Mouse (Mus musculus): Measurements from ENCODE around the gene Lta. TPM values are rescaled to one million over a fixed set of nuclear protein-coding genes. Genes with fewer than 3 reads are reported as not detected.
A peak's percentile ranks its signal among the peaks of the same experiment; 100 is the strongest.

Gene Lta
- polyA plus RNA-seq, 1 experiment from 2014 or later, result not detected

DNA sequence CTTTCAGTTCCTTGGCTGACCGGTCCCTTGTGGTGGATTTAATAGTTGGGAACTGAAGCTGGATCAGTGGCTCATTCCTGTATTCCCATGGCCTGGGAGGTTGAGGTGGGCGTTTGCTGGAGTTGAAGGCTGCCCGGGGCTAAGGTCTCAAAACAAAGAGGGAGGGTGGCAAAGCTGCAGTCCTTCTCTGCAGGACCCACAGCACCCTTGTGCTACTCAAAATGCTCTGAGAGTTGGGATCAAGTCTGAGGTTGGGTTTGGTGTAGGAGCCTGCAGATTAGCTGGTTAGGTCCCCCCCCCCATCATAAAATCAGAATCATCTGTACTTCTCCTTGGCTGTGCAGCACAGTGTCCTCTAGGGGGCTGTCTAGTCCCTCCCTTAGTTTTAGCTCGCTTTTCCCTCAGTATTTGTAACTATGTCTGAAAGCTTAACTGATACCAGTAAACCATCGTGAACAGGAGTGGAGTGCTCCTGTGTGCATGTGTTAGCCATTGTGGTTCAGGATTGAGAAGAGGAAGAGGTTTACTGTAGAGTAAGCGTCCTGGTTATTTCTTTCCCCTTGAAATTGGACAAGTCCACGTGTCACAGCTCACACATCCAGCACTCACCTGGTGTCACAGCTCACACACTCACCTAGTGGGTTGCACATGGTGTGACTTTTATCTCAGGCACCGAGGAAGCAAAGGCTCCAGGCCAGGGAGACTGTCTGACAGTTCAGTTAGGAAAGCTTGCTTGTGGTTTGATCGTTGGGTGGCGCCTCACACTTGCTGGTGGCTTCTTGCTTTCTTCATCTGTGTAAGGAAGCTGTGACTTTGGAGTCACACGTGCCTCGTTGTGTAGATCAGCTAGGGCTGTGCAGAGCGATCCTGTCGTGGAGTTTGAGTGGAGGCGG is 40.8 kb upstream of the Lta start:
- no peaks in the 10 kb centered on the region for H3K27me3 ChIP-seq (ENCODE audit: insufficient read depth, low read length)
- H3K27ac ChIP-seq (ENCODE audit: low read depth), result no peak overlapping the region
- peaks cover 31% of the 10 kb centered on the region for H3K4me1 ChIP-seq (ENCODE audit: insufficient read depth)
- H3K36me3 ChIP-seq (replicated peaks; ENCODE audit: insufficient read depth, low read length), result peaks cover 77% of the 10 kb centered on the region
- WGBS (ENCODE audit: insufficient replicate concordance), result 65% methylated on average over 15 of the region's 15 CpGs
- H3K9ac ChIP-seq (replicated peaks), result no peak overlapping the region
- no peak for DNase-seq
- no peak for ATAC-seq
- 0 out of 2 replicates have a peak overlapping the region, but pooled peaks have one; percentile 4 for H3K4me2 ChIP-seq (ENCODE audit: low read depth, low read length)
- H3K4me3 ChIP-seq (ENCODE audit: low read depth, low read length), result no peak overlapping the region
- H3K9me3 ChIP-seq (ENCODE audit: low read length), result no peaks in the 10 kb centered on the region
- TF ChIP-seq EP300 (IDR thresholded peaks at IDR 0.05; ENCODE audit: low read depth), result no peak
- TF ChIP-seq CTCF (IDR thresholded peaks at IDR 0.05; ENCODE audit: low read depth), result peak; percentile 67

DNA sequence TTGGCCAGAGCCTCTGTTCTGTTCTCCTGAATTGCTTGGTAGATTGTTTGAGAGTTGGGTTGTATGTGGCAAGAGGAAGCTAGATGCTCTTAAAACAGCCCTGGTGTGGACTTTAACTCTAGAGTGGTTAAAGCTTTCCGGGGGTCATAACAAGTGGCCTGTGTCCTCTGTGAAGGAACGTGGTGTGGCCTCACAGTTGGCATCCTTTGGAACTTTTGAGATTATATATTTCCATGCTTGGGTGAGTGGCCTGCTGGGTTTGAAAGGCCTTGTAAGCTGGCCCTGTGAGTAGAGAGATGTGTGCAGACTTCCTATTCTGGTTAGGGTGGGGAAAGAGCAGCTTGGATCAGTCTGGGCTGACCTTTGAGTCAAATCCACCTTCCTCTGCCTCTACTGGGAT is 39.8 kb upstream of the Lta start:
- Histone ChIP-seq H3K9me3 (ENCODE audit: low read length) (no peaks in the 10 kb centered on the region), H3K27me3 (ENCODE audit: insufficient read depth, low read length) (no peaks in the 10 kb centered on the region), H3K4me1 (ENCODE audit: insufficient read depth) (peaks cover 41% of the 10 kb centered on the region), H3K9ac (replicated peaks) (0 out of 2 replicates have a peak overlapping the region, but pooled peaks have one; percentile 11), H3K36me3 (replicated peaks; ENCODE audit: insufficient read depth, low read length) (peaks cover 67% of the 10 kb centered on the region), H3K4me2 (ENCODE audit: low read depth, low read length) (peak overlapping the region; percentile 89; the same call in 1 of the 2 replicates), H3K4me3 (ENCODE audit: low read depth, low read length) (peak overlapping the region; percentile 90; the same call in 1 of the 2 replicates), H3K27ac (ENCODE audit: low read depth) (no peak overlapping the region)
- TF ChIP-seq CTCF (IDR thresholded peaks at IDR 0.05; ENCODE audit: low read depth) (no peak), EP300 (IDR thresholded peaks at IDR 0.05; ENCODE audit: low read depth) (no peak)
- WGBS (ENCODE audit: insufficient replicate concordance), result 67% methylated on average over 2 of the region's 2 CpGs
- DNase-seq (no peak), ATAC-seq (no peak)

DNA sequence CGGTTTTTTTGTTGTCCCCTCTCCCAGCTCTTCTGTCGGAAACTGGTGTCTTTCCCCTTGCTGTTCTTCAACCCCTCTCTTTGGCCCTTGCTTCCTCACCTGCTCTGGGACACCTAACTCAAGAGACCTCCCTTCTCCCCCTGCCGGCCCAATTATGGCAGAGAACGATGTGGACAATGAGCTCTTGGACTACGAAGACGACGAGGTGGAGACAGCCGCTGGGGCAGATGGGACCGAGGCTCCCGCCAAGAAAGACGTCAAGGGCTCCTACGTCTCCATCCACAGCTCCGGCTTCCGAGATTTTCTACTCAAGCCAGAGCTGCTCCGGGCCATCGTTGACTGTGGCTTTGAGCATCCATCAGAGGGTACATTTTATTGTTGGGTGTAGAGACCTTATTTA is 37.9 kb upstream of the Lta start:
- 13% methylated on average over 16 of the region's 16 CpGs for WGBS (ENCODE audit: insufficient replicate concordance)
- Histone ChIP-seq H3K4me3 (ENCODE audit: low read depth, low read length) (peak overlapping the region; percentile 90), H3K9ac (replicated peaks) (peak overlapping the region; percentile 97), H3K36me3 (replicated peaks; ENCODE audit: insufficient read depth, low read length) (peaks cover 48% of the 10 kb centered on the region), H3K4me2 (ENCODE audit: low read depth, low read length) (peak overlapping the region; percentile 89), H3K27me3 (ENCODE audit: insufficient read depth, low read length) (no peaks in the 10 kb centered on the region), H3K27ac (ENCODE audit: low read depth) (peak overlapping the region; percentile 100), H3K9me3 (ENCODE audit: low read length) (no peaks in the 10 kb centered on the region), H3K4me1 (ENCODE audit: insufficient read depth) (peaks cover 42% of the 10 kb centered on the region)
- TF ChIP-seq EP300 (IDR thresholded peaks at IDR 0.05; ENCODE audit: low read depth), result no peak
- TF ChIP-seq CTCF (IDR thresholded peaks at IDR 0.05; ENCODE audit: low read depth), result peak; percentile 23; the same call in 1 of the 2 replicates
- DNase-seq (peak; percentile 51), ATAC-seq (no peak)

DNA sequence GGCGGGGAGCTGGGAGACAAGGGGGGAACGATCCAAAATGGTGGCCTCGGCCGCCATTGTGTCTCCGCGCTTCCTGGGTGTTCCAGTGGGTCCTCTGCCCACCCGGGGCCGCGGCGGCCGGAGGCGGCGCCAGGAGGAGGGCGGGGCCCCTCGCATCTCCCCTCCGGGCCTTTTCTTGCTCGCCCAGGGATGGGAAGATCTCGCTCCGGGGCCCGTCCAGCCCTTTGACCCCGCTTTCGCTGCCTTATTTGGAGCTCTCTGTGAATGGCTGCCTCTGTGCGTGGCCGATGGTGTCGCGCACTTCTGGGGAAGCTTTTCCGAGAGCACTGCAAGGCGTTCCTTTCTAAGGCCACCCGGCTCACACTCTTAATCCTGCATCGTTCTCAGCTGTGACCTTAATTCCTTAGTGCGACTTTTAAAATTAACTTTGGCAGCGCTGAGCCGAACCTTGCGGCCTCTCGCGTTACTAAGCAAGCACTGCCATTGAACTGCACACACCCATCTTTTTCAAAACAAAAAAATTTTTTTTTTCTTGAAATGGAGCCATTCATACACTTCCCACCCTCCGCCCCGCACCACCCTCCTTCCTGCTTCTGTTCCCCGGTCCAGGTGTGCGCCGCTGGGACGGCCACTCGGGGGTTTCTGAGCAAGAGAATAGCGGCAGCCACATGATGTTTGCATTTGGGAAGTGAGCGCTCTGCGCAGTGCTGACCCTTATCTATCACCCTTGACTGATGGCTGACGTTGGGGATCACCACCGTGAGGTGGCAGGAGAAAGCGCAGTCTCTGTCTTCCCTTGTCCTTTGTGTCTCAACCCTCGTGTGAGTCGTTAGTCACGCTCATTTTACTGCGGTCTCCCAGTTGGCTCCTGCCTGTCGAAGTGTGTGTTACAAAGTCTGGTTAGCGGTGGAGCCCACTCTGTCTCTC is 37.1 kb upstream of the Lta start:
- peak overlapping the region; percentile 100 for H3K27ac ChIP-seq (ENCODE audit: low read depth)
- WGBS (ENCODE audit: insufficient replicate concordance), result under 1% methylated on average over 55 of the region's 55 CpGs
- peak overlapping the region; percentile 90 for H3K4me3 ChIP-seq (ENCODE audit: low read depth, low read length)
- no peaks in the 10 kb centered on the region for H3K9me3 ChIP-seq (ENCODE audit: low read length)
- H3K27me3 ChIP-seq (ENCODE audit: insufficient read depth, low read length), result no peaks in the 10 kb centered on the region
- TF ChIP-seq EP300 (IDR thresholded peaks at IDR 0.05; ENCODE audit: low read depth) (no peak), CTCF (IDR thresholded peaks at IDR 0.05; ENCODE audit: low read depth) (peak; percentile 53)
- peak overlapping the region; percentile 97 for H3K9ac ChIP-seq (replicated peaks)
- H3K4me1 ChIP-seq (ENCODE audit: insufficient read depth), result peaks cover 42% of the 10 kb centered on the region
- ATAC-seq, result peak; percentile 52
- peak; percentile 68 for DNase-seq
- peaks cover 40% of the 10 kb centered on the region for H3K36me3 ChIP-seq (replicated peaks; ENCODE audit: insufficient read depth, low read length)
- peak overlapping the region; percentile 89 for H3K4me2 ChIP-seq (ENCODE audit: low read depth, low read length)

DNA sequence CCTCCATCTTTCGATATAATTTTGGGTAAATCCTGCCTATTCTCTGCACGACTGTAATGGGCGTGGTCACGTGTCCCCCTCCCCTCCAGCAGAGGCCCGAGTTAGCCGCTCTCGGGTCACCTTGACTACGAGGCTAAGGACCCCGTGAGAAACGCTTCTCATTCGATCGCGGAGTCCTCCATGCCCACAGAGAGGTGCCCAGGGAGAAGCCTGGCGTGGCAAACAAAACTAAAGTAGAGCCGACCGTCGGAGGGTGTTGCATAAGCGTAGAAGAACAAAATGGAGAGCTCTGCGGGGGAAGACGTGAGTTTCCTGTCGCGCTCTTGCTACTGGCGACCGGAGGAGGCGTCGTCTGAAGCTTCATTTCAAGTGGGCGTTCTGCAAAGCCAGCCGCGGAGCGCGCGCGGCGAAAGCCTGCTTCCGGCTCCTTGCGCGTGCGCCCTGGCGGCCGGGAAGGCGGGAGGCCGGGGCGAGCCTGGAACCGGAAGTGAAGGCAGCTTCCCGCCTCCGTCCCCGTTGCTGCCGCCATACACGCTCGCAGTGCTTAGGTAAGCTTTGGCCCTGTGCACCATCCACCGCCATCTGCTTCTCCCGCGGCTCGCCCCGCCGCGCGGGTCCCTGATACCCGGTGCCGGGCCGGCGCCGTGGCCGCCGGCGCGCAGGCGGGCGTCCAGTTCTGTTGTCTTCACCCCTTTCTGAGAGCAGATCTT is 36.3 kb upstream of the Lta start, which contains the start of gene Ddx39b:
Ddx39b (plus strand) TSS at position 442 of the 710 bp plus-strand sequence.
- H3K4me2 ChIP-seq (ENCODE audit: low read depth, low read length), result peak within 1 kb of the TSS; percentile 89
- H3K9me3 ChIP-seq (ENCODE audit: low read length), result no peaks in the 10 kb centered on the region
- H3K9ac ChIP-seq (replicated peaks), result peak within 1 kb of the TSS; percentile 97
- peak; percentile 95 for DNase-seq
- peak within 1 kb of the TSS; percentile 90 for H3K4me3 ChIP-seq (ENCODE audit: low read depth, low read length)
- peak; percentile 88 for ATAC-seq
- H3K27ac ChIP-seq (ENCODE audit: low read depth), result peak within 1 kb of the TSS; percentile 100
- peaks cover 42% of the 10 kb centered on the region for H3K4me1 ChIP-seq (ENCODE audit: insufficient read depth)
- H3K36me3 ChIP-seq (replicated peaks; ENCODE audit: insufficient read depth, low read length), result peaks cover 32% of the 10 kb centered on the region
- TF ChIP-seq CTCF (IDR thresholded peaks at IDR 0.05; ENCODE audit: low read depth), result peak; percentile 26; the same call in 1 of the 2 replicates
- TF ChIP-seq EP300 (IDR thresholded peaks at IDR 0.05; ENCODE audit: low read depth), result peak; percentile 86
- H3K27me3 ChIP-seq (ENCODE audit: insufficient read depth, low read length), result no peaks in the 10 kb centered on the region
- WGBS (ENCODE audit: insufficient replicate concordance), result 1% methylated on average over 64 of the region's 69 CpGs
